Mouse (Mus musculus) MEL (cell line): Measurements from ENCODE around the gene Ccl6.

Source experiments
- CTCF ChIP-seq, 3 experiments: IDR thresholded peaks in 2 of 3; conservative IDR thresholded peaks in 1 of 3; 2 replicates each; pipeline ENCODE4 v1.5.1; 2011 to 2012; ENCODE audit warnings: low read length in 3 of 3, low read depth in 2 of 3, mild to moderate bottlenecking in 2 of 3, improper control_type of control experiment in 1 of 3, inconsistent platforms in 1 of 3, mixed read lengths in 1 of 3, moderate library complexity in 1 of 3; ENCODE audit not compliant: control insufficient read depth in 1 of 3, insufficient read depth in 1 of 3, poor library complexity in 1 of 3, severe bottlenecking in 1 of 3
- E2F4 ChIP-seq: IDR thresholded peaks from 2 replicates; pipeline ENCODE4 v1.6.1; 2011; ENCODE audit warnings: low read depth, low read length, improper control_type of control experiment, borderline replicate concordance
- EP300 ChIP-seq, 2 experiments: IDR thresholded peaks; 2 replicates each; pipeline ENCODE4 v1.6.1; 2011; ENCODE audit warnings: improper control_type of control experiment in 2 of 2, low read length in 2 of 2, low read depth in 1 of 2, mild to moderate bottlenecking in 1 of 2
- GABPA ChIP-seq: IDR thresholded peaks from 2 replicates; pipeline ENCODE4 v1.6.1; 2012; ENCODE audit warnings: low read depth, mild to moderate bottlenecking, inconsistent platforms, low read length, improper control_type of control experiment, moderate library complexity
- MEF2A ChIP-seq: IDR thresholded peaks from 2 replicates; pipeline ENCODE4 v1.6.1; 2014; ENCODE audit warnings: low read depth, mild to moderate bottlenecking, inconsistent platforms, low read length, improper control_type of control experiment; ENCODE audit not compliant: poor library complexity, insufficient replicate concordance, severe bottlenecking; ENCODE audit errors: extremely low read depth
- NRF1 ChIP-seq: IDR thresholded peaks from 2 replicates; pipeline ENCODE4 v1.6.1; 2014; ENCODE audit warnings: low read depth, mild to moderate bottlenecking, inconsistent platforms, low read length, improper control_type of control experiment, moderate library complexity; ENCODE audit not compliant: poor library complexity, insufficient read depth, severe bottlenecking
- POLR2A ChIP-seq, 2 experiments: IDR thresholded peaks; 2 replicates each; pipeline ENCODE4 v1.6.1; 2011 to 2012; ENCODE audit warnings: low read length in 2 of 2, mild to moderate bottlenecking in 2 of 2, control low read depth in 1 of 2, improper control_type of control experiment in 1 of 2, low read depth in 1 of 2, moderate library complexity in 1 of 2; ENCODE audit not compliant: control insufficient read depth in 1 of 2, insufficient read depth in 1 of 2, poor library complexity in 1 of 2
- POLR2AphosphoS5 ChIP-seq: IDR thresholded peaks from 2 replicates; pipeline ENCODE4 v1.6.1; 2012; ENCODE audit warnings: low read depth, borderline replicate concordance, mild to moderate bottlenecking, inconsistent platforms, low read length, moderate library complexity, mixed read lengths
- RAD21 ChIP-seq: IDR thresholded peaks from 2 replicates; pipeline ENCODE4 v1.6.1; 2011; ENCODE audit warnings: mild to moderate bottlenecking, low read depth, low read length, improper control_type of control experiment
- TAL1 ChIP-seq: IDR thresholded peaks from 2 replicates; pipeline ENCODE4 v1.6.1; 2012; ENCODE audit warnings: mild to moderate bottlenecking, inconsistent platforms, low read length, moderate library complexity, mixed read lengths
- USF1 ChIP-seq: IDR thresholded peaks from 2 replicates; pipeline ENCODE4 v1.6.1; 2014; ENCODE audit warnings: low read depth, mild to moderate bottlenecking, inconsistent platforms, low read length, improper control_type of control experiment, moderate library complexity
- ZKSCAN1 ChIP-seq: IDR thresholded peaks from 2 replicates; pipeline ENCODE4 v1.6.1; 2012; ENCODE audit warnings: low read depth, mild to moderate bottlenecking, inconsistent platforms, low read length, improper control_type of control experiment, moderate library complexity
- ZMIZ1 ChIP-seq: IDR thresholded peaks from 2 replicates; pipeline ENCODE4 v1.6.1; 2012; ENCODE audit warnings: low read depth, mild to moderate bottlenecking, inconsistent platforms, low read length, improper control_type of control experiment, moderate library complexity

GRCm38 (mm10) chr11:83641216-83641615 is 48.3 kb upstream of the Ccl6 start:
- TF ChIP-seq ZMIZ1 (no peak), CTCF (IDR thresholded peaks at IDR 0.05 in 2 of 3, conservative IDR thresholded peaks at IDR 0.05 in 1 of 3; ENCODE audit: control insufficient read depth in 1 of 3, insufficient read depth in 1 of 3, low read depth in 2 of 3, low read length in 3 of 3, poor library complexity in 1 of 3, severe bottlenecking in 1 of 3) (no peak), USF1 (no peak), TAL1 (no peak), GABPA (no peak), EP300 (IDR thresholded peaks at IDR 0.05; ENCODE audit: low read depth in 1 of 2, low read length in 2 of 2) (peak; percentile 10 to 47; a peak in 2 of 4 replicates), NRF1 (no peak), MEF2A (no peak), E2F4 (no peak), POLR2A (IDR thresholded peaks at IDR 0.05; ENCODE audit: control insufficient read depth in 1 of 2, insufficient read depth in 1 of 2, low read depth in 1 of 2, low read length in 2 of 2, poor library complexity in 1 of 2) (no peak), ZKSCAN1 (no peak), RAD21 (no peak), POLR2AphosphoS5 (no peak)
